Mouse (Mus musculus): ENCODE data around the gene Zc3h7a. TPM values are rescaled to one million over a fixed set of nuclear protein-coding genes. Genes with fewer than 3 reads are reported as not detected.
A peak's percentile ranks its signal among the peaks of the same experiment; 100 is the strongest.

Zc3h7a gene
- polyA plus RNA-seq, 2 experiments: 26.2 to 52.6 TPM

DNA sequence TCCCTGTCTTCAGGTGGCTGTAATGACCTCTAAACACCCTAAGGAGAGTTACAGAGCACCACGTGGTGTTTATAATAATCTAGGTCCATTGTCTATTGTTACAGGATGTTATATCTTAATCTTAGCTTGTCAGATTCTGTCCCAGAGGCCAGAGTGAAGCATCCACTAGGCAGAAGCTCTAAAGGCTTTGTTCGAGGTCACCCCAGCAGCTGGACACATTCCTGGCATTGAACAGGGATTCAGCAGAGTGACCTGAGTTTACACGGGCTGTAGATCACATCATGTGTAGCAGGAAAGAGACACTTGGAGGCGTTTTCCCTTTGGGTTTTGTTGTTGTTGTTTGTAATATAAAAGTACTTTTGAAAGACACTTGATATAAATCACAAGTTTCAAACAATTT lies 84.1 kb downstream of the Zc3h7a start:
- Histone ChIP-seq H3K27ac (no peak overlapping the region), H3K36me3 (replicated peaks; ENCODE audit: control insufficient read depth, insufficient read depth, low read depth) (peaks cover 14% of the 10 kb centered on the region)

DNA sequence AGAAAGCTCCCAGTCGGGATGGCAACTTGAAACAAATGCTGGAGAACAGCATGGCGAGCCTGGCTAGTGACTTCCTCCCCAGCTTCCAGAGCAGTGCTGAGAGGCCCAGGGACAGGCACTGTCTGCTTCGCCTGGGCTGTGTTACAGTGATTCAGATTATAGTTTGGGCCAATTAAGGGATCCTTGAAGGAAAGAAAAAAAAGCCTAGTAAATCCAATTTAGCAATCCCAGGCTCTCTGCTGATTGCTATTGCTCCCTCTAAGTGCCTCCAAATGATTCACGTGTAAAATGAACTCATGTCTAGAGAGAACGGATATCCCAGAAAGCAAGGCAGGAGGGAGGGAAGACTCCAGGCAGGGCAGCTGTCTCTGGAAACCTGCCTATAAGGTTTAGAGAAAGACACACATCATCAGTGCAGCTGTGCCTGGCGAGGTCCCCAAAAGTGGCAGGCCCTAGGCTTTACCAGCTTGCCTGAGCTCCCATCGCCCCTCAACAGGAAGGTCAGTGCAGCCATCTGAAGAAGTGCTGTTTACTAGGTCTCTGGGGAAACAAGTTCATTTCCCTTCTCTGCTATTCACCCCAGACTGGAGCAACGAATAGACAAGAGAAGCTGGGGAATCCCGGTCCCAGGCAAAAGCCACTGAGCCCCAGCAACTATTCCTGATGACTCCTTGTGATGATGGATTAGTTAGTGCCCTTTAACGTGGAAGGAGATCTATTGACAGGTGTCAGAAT lies 85.2 kb downstream of the Zc3h7a start:
- DNase-seq (ENCODE audit: low read depth in 3 of 3, low spot score in 3 of 3): no peak
- H3K27me3 ChIP-seq (ENCODE audit: control insufficient read depth, insufficient read depth, low read length): no peaks in the 10 kb centered on the region
- H3K4me2 ChIP-seq (ENCODE audit: low read depth): no peak overlapping the region
- 71% methylated on average over 10 of the region's 10 CpGs for WGBS (ENCODE audit: insufficient replicate concordance)
- H3K27ac ChIP-seq: no peak overlapping the region
- TF ChIP-seq EP300 (IDR thresholded peaks at IDR 0.05; ENCODE audit: low read depth): no peak
- no peak for TF ChIP-seq CTCF (IDR thresholded peaks at IDR 0.05; ENCODE audit: low read depth)
- no peak for ATAC-seq (ENCODE audit: insufficient read depth)
- H3K9me3 ChIP-seq (ENCODE audit: control insufficient read depth, low read length): no peaks in the 10 kb centered on the region
- H3K4me3 ChIP-seq (ENCODE audit: insufficient read depth in 1 of 2, low read depth in 2 of 2, low read length in 2 of 2): no peak overlapping the region
- H3K36me3 ChIP-seq (replicated peaks; ENCODE audit: control insufficient read depth, insufficient read depth, low read depth): peaks cover 14% of the 10 kb centered on the region
- no peaks in the 10 kb centered on the region for H3K4me1 ChIP-seq (replicated peaks; ENCODE audit: control insufficient read depth in 2 of 2, insufficient read depth in 2 of 2, low read length in 1 of 2)
- H3K9ac ChIP-seq (replicated peaks): no peak overlapping the region

More for the DNA sequence above, 84.1 kb downstream of the Zc3h7a start:
- no peak for ATAC-seq (ENCODE audit: insufficient read depth)
- Histone ChIP-seq H3K9ac (replicated peaks) (no peak overlapping the region), H3K9me3 (ENCODE audit: control insufficient read depth, low read length) (no peaks in the 10 kb centered on the region), H3K4me3 (ENCODE audit: insufficient read depth in 1 of 2, low read depth in 2 of 2, low read length in 2 of 2) (no peak overlapping the region), H3K27me3 (ENCODE audit: control insufficient read depth, insufficient read depth, low read length) (no peaks in the 10 kb centered on the region), H3K4me1 (replicated peaks; ENCODE audit: control insufficient read depth in 2 of 2, insufficient read depth in 2 of 2, low read length in 1 of 2) (no peaks in the 10 kb centered on the region), H3K4me2 (ENCODE audit: low read depth) (no peak overlapping the region)
- 55% methylated on average over 4 of the region's 4 CpGs for WGBS (ENCODE audit: insufficient replicate concordance)
- DNase-seq (ENCODE audit: low read depth in 3 of 3, low spot score in 3 of 3): no peak
- TF ChIP-seq CTCF (IDR thresholded peaks at IDR 0.05; ENCODE audit: low read depth) (no peak), EP300 (IDR thresholded peaks at IDR 0.05; ENCODE audit: low read depth) (no peak)

DNA sequence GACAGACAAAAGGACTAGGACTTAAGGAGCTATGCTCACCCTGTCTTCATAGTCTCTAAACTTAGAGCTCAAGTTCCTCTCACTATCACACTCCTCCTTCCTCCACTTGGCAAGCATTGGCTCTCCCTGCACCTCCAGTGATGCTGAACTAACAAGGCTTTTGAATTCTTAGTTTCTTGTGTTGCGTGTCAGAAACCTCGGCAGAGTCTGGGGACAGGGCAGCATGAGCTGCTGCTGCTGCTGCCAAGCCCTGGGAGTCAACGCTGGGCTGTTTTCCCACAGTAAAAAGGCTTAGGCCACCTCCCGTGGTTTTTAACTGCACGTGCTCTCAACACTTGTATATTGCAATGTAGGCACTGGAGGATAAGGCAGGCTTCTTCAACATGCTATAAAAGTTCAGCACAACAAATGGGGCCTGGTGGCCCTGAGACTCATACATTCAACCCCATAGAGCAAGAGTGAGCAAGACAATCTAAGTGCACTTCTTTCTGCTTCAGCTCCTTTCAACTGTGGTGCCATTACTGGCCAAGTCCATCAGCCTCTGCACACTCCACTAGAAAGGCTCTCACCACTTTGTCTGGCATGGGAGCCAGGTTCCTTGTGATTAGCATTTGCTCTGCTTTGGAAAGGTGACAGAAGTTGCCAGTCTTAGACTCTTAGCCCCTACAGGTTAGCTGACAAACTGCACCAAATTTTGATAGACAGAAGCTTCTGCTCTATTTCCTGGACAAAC lies 89.2 kb downstream of the Zc3h7a start:
- ATAC-seq (ENCODE audit: insufficient read depth) (no peak), DNase-seq (ENCODE audit: low read depth in 3 of 3, low spot score in 3 of 3) (no peak)
- no peak overlapping the region for H3K27ac ChIP-seq
- TF ChIP-seq EP300 (IDR thresholded peaks at IDR 0.05; ENCODE audit: low read depth): no peak
- 0 out of 2 replicates have a peak, but pooled peaks have one; percentile 14 for TF ChIP-seq CTCF (IDR thresholded peaks at IDR 0.05; ENCODE audit: low read depth)
- 73% methylated on average over 5 of the region's 5 CpGs for WGBS (ENCODE audit: insufficient replicate concordance)
- H3K9ac ChIP-seq (replicated peaks): no peak overlapping the region
- H3K4me3 ChIP-seq (ENCODE audit: insufficient read depth in 1 of 2, low read depth in 2 of 2, low read length in 2 of 2): no peak overlapping the region
- peaks cover 24% of the 10 kb centered on the region for H3K36me3 ChIP-seq (replicated peaks; ENCODE audit: control insufficient read depth, insufficient read depth, low read depth)
- H3K4me1 ChIP-seq (replicated peaks; ENCODE audit: control insufficient read depth in 2 of 2, insufficient read depth in 2 of 2, low read length in 1 of 2): no peaks in the 10 kb centered on the region
- H3K9me3 ChIP-seq (ENCODE audit: control insufficient read depth, low read length): no peaks in the 10 kb centered on the region
- H3K4me2 ChIP-seq (ENCODE audit: low read depth): no peak overlapping the region
- no peaks in the 10 kb centered on the region for H3K27me3 ChIP-seq (ENCODE audit: control insufficient read depth, insufficient read depth, low read length)

Small RNA genes lying within 50 kb of the gene (microRNA-seq; reads per million reads assigned to microRNA genes)
- gene Gm23935: 44.4 reads per million, percentile 40 among the genes with 10 or more reads in this experiment

Other genes starting within 250 kb of the Zc3h7a start
- gene Snn, start 115.4 kb downstream of the Zc3h7a start, polyA plus RNA-seq (2012; rRNA removed): 2.0 and 2.2 TPM in 2 replicates
- gene Snn, start 115.4 kb downstream of the Zc3h7a start, polyA plus RNA-seq (2014; fragmentation: Nextera tagmentation; extraction: Ambion mirVana): 1.8 and 2.5 TPM in 2 replicates
- 10.6 and 12.1 TPM in 2 replicates for gene Litaf, start 110.2 kb downstream of the Zc3h7a start, polyA plus RNA-seq (2012; rRNA removed)
- 26.6 and 27.3 TPM in 2 replicates for gene Litaf, start 110.2 kb downstream of the Zc3h7a start, polyA plus RNA-seq (2014; fragmentation: Nextera tagmentation; extraction: Ambion mirVana)
- gene Txndc11, start 41.7 kb downstream of the Zc3h7a start, polyA plus RNA-seq (2012; rRNA removed): 8.8 and 8.9 TPM in 2 replicates
- 13.4 and 16.8 TPM in 2 replicates for gene Txndc11, start 41.7 kb downstream of the Zc3h7a start, polyA plus RNA-seq (2014; fragmentation: Nextera tagmentation; extraction: Ambion mirVana)
- gene Rsl1d1, start 26.9 kb upstream of the Zc3h7a start, polyA plus RNA-seq (2012; rRNA removed): 19.4 and 43.6 TPM in 2 replicates
- 109 and 117 TPM in 2 replicates for gene Rsl1d1, start 26.9 kb upstream of the Zc3h7a start, polyA plus RNA-seq (2014; fragmentation: Nextera tagmentation; extraction: Ambion mirVana)
- 29.3 and 36.1 TPM in 2 replicates for gene Gspt1, start 77.9 kb upstream of the Zc3h7a start, polyA plus RNA-seq (2012; rRNA removed)
- gene Gspt1, start 77.9 kb upstream of the Zc3h7a start, polyA plus RNA-seq (2014; fragmentation: Nextera tagmentation; extraction: Ambion mirVana): 44.4 and 48.5 TPM in 2 replicates
- not detected in 2 replicates for gene Tnfrsf17, start 137.4 kb upstream of the Zc3h7a start, polyA plus RNA-seq (2012; rRNA removed)
- gene Tnfrsf17, start 137.4 kb upstream of the Zc3h7a start, polyA plus RNA-seq (2014; fragmentation: Nextera tagmentation; extraction: Ambion mirVana): not detected in 2 replicates
- 1.8 and 1.9 TPM in 2 replicates for gene Snx29, start 146.5 kb upstream of the Zc3h7a start, polyA plus RNA-seq (2012; rRNA removed)
- 1.9 and 2.4 TPM in 2 replicates for gene Snx29, start 146.5 kb upstream of the Zc3h7a start, polyA plus RNA-seq (2014; fragmentation: Nextera tagmentation; extraction: Ambion mirVana)